Mouse (Mus musculus) B cell, adult 2 months (primary cell): ENCODE data around the gene Gm21778.
"Not testable (repeated sequence)": the region's sequence is repeated elsewhere in the genome, so short reads cannot be mapped to it uniquely, and the experiment has no call there.

ENCODE experiments used
- DNase-seq, 2 experiments: peaks; one replicate each; pipeline ENCODE4 v3.0.0; 2022

The Gm21778 gene

GRCm38 (mm10) chrY:5942160-5942559 is at the start of gene Gm21778:
TSS of gene Gm21778 (plus strand) at chrY:5942460.
- DNase-seq: not testable (repeated sequence)
